Mouse (Mus musculus) right cerebral cortex, postnatal 10 days (tissue): ENCODE measurements around the gene Lsm2.
"Not testable (repeated sequence)": the region's sequence is repeated elsewhere in the genome, so short reads cannot be mapped to it uniquely, and the experiment has no call there.

Experiments
- DNase-seq, 2 experiments: peaks; one replicate each; pipeline ENCODE4 v3.0.0; 2021; ENCODE audit warnings: low spot score in 2 of 2

Gene Lsm2

DNA sequence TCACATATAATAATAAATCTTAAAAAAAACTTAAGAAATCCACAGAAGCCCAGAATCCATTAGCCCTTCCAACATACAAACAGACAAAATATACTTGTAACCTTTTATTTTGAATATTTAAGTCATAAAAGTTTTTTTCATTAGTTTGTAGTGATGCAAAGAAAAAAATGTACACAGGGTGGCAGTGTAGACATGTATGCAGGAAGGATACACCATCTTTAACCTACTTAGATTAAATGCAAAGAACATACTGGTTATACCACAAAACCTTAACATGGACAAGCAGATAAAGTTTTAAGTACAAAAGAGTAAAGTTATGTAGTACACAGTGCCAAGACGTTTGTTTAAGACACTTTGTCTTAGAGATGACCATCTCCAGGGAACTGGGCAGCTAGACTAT is 25.3 kb upstream of the Lsm2 start:
- DNase-seq: no peak

GRCm38 (mm10) chr17:34957291-34957690 is 24.4 kb upstream of the Lsm2 start:
- not testable (repeated sequence) for DNase-seq

GRCm38 (mm10) chr17:34957966-34958365 is 23.7 kb upstream of the Lsm2 start:
- DNase-seq: not testable (repeated sequence)

DNA sequence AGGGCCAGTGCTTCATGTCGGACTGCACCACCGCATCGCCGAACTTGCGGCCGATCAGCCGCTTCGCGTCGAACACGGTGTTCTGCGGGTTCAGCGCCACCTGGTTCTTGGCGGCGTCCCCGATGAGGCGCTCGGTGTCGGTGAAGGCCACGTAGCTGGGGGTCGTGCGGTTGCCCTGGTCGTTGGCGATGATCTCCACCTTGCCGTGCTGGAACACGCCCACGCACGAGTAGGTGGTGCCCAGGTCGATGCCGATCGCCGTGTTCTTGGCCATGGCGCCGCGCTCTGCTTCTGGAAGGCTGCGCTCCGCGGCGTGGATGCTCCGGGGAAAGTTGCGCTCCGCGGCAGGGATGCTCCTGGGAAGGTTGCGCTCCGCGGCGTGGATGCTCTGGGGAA is 22.9 kb upstream of the Lsm2 start:
- DNase-seq: not testable (repeated sequence)

DNA sequence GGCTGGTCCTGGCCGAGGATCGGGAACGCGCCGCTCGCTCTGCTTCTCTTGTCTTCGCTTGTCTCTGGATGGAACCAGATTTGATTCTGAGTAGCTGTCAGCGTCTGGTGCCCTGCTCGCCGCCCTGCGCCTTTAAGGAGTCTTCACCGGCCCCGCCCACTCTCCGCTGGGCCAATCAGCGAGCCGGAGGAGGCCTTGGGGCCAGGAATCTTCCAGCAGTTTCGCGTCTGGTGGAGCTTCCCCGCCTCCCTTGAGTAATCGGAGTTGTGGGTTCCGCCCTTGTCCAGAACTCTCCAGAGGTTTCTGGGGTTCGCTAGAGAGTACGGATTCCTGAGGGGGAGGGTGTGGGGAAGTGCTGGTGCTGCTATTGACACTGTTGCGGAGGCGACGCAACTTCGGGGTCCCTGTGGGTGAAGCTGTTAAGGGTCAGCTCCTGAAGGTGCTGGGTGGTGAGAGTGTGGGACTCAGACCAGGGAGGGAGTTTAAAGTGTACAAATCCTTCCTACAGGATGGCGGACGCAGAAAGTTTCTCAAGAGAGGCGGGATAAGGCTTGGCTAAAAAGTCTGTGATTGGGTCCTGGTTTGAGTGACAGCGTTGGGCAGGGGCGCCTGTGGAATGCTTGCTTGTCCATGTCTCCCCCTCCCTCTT is 22.4 kb upstream of the Lsm2 start, which contains the start of gene Hspa1b:
Hspa1b (minus strand) TSS at position 109 of the 649 bp plus-strand sequence.
- DNase-seq: peak; percentile 80 to 85

DNA sequence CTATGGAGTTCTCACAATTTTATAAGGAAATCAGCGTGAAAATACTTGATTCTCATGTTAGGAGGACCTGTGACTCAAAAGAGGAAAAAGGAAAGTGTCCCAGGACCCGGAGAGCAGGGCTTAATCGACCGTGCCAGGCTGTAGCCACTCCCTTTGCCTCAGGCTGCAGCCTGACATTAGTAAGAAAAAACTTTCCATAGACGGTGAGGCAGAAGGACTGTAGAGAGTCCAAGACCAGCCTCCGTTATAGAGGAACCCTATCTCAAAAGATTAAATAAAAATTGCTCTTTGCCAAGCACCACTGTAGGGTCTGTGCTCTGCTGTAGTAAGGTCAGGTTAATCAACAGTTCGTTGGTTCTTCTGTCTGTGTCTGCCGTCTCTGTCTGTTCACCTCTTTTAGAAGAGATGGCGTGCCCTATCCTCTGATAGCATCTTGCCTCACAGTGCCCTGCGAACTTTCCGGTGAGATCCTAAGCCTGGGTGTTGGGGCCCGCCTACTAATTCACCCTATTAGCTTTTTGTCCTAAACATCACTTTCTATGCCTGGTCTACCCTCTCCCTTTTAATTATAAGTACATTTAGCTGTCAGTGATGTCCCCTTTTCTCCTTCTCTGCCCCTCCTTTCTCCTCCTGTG is 21.7 kb upstream of the Lsm2 start:
- no peak for DNase-seq

DNA sequence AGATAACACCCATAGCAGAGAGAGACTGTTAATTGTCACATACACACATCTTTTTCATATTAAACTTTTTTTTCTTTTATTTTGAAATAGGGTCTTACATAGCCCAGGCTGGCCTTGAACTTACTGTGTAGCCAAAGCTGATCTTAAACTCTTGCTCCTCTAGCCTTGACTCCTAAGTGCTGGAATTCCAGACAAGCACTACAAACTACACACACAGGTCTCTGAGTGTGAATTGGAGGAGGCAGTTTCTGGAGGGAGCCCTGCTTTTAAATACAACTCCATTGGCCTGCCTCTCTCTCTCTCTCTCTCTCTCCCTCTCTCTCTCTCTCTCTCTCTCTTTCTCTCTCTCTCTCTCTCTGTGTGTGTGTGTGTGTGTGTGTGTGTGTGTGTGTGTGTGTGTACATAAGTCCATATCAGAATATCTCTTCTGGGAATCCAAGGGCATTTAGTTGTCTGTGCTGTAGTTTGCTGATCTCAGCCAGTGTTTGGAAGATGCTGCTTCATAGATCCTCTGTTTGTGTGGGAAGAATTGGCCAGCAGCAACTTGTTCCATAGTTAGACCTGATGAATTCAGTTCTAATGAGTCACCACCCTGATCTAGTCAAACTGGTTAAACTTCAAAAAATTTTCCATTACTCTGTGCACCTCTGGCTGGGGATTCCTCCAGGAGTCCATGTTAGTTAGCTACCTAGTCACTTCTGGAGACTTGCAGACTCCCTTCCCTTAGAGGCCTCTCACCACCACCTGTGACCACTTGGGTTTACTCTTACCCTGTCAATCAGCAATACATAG is 20.8 kb upstream of the Lsm2 start:
- no peak for DNase-seq

- no peak for DNase-seq
Measured at GRCm38 (mm10) chr17:34962125-34962524, 19.5 kb upstream of the Lsm2 start.

GRCm38 (mm10) chr17:34962841-34963240 is 18.8 kb upstream of the Lsm2 start:
- DNase-seq: no peak

- DNase-seq: no peak
Measured at GRCm38 (mm10) chr17:34964640-34965049, 17.0 kb upstream of the Lsm2 start.

- DNase-seq: no peak
Measured at GRCm38 (mm10) chr17:34965627-34966026, 16.0 kb upstream of the Lsm2 start.

DNA sequence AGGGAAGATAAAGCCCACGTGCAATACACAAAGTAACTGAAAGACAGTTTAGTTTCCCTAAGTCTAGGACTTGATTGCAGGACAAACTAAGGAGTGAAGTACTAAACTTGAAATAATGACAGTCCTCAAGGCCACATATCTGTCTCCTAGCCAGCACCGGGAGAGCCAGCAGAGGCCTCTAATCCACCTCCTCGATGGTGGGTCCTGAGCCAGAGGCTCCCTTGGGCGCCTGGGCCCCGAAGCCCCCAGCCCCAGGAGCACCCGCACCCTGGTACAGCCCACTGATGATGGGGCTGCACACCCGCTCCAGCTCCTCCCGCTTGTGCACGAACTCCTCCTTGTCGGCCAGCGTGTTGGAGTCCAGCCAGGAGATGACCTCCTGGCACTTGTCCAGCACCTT is 11.8 kb upstream of the Lsm2 start, which contains the start of gene Gm20481:
Gm20481 (plus strand) TSS at position 91 of the 400 bp plus-strand sequence.
- not testable (repeated sequence) for DNase-seq

DNA sequence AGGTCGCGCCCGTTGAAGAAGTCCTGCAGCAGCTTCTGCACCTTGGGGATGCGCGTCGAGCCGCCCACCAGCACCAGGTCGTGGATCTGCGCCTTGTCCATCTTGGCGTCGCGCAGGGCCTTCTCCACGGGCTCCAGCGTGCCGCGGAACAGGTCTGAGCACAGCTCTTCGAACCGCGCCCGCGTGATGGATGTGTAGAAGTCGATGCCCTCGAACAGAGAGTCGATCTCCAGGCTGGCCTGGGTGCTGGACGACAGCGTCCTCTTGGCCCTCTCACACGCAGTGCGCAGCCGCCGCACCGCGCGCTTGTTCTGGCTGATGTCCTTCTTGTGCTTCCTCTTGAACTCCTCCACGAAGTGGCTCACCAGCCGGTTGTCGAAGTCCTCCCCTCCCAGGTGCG is 10.8 kb upstream of the Lsm2 start:
- DNase-seq: not testable (repeated sequence)

DNA sequence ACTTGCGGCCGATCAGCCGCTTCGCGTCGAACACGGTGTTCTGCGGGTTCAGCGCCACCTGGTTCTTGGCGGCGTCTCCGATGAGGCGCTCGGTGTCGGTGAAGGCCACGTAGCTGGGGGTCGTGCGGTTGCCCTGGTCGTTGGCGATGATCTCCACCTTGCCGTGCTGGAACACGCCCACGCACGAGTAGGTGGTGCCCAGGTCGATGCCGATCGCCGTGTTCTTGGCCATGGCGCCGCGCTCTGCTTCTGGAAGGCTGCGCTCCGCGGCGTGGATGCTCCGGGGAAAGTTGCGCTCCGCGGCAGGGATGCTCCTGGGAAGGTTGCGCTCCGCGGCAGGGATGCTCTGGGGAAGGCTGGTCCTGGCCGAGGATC is 10.0 kb upstream of the Lsm2 start:
- DNase-seq: not testable (repeated sequence)

- DNase-seq: peak; percentile 74 to 84
Measured at GRCm38 (mm10) chr17:34972069-34972749, 9.5 kb upstream of the Lsm2 start, which contains the start of the genes Hspa1a and Hspa1l. Hspa1a (minus strand) TSS chr17:34972156. Hspa1l (plus strand) TSS chr17:34972703.

DNA sequence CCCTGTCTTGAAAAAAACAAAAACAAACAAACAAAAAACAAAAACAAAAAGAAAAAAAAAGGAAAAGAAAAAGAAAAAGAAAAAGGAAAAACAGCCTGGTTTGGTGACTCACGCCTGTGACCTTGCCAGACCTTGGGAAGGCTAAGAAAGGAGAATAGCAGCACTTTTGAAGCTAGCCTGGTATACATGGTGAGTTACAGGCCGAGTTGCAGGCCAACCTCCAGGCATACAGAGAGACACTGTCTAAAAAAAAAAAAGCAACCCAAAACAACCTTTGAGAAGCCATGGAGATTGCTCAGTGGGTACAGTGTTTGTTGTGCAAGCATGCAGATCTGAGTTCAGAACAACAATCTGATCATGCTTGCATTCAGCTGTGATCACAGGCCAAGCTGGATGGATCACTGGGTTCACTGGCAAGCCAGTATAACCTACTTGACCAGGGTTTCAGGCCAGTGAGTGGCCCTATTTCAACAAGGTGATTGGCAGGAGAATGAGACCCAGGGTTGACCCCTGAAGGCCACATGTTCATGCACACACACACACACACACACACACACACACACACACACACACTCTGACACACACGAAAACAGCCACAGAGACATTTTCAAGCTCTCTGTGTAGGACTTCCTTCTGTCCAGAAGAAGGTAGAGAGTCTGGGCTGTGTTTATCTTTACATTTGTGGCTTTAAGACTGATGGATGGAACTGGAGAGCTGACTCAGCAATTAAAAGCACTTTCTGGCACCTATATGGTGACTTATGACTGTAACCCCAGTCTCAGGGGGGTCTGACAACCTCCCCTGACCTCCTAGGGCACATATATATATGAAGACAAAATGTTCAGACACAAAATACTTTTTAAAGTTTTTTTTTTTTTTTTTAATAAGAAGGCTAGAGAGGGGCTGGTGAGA is 5.8 kb upstream of the Lsm2 start:
- DNase-seq: no peak

- DNase-seq: no peak
Measured at GRCm38 (mm10) chr17:34977000-34977399, 4.7 kb upstream of the Lsm2 start.

DNA sequence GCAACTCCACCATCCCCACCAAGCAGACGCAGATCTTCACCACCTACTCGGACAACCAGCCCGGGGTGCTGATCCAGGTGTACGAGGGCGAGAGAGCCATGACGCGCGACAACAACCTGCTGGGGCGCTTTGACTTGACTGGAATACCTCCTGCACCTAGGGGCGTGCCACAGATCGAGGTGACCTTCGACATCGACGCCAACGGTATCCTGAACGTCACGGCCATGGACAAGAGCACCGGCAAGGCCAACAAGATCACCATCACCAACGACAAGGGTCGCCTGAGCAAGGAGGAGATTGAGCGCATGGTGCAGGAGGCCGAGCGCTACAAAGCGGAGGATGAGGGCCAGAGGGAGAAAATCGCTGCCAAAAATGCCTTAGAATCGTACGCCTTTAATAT is 3.4 kb upstream of the Lsm2 start:
- no peak for DNase-seq

GRCm38 (mm10) chr17:34979631-34980030 is 2.0 kb upstream of the Lsm2 start:
- DNase-seq: no peak

- DNase-seq: no peak
Measured at GRCm38 (mm10) chr17:34980655-34981054, 1.0 kb upstream of the Lsm2 start.

DNA sequence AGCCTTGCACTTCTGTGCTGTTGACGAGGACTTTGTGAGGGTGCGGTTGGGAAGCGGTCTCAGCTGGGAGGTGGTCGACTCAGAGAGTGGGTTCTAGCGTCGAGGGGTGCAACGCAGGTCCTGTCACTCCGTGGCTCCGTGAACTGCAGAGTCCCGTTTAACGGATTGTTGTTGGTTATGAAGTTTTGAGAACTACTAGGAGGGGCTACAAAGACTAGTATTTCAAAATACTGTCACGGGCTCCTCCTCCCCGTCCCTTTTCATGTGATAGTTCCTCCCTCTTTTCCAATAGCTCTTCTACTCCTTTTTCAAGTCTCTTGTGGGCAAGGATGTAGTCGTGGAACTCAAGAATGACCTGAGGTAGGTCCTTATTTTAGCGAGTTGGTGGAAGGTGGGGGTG is 666 bp downstream of the Lsm2 start:
- DNase-seq: no peak
